Mouse (Mus musculus): ENCODE results near the gene Camta1.

DNA sequence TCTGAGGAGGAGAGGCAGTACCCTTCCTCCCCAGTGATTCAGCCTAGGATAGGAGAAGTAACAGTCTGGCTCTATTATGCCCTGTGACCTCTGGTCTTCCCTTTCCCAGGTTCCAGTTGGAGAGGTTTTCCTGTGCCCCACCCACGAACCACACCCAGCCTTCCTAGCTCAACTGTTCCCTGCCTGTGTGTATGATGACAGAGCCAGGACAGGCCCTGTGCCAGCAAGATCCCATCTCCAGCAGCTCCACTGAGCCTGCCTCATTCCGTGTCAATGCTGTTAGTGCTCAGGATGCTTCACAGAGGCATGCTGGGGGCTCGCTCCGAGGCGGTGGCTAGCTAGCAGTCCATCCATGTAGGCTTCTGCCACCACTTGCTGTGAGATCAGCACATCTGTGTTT lies 321.8 kb downstream of the Camta1 start:
- no peak for TF ChIP-seq CTCF (IDR thresholded peaks at IDR 0.05; ENCODE audit: borderline replicate concordance, insufficient read depth, low read depth, low read length)
- no peak for TF ChIP-seq POLR2A (IDR thresholded peaks at IDR 0.05; ENCODE audit: borderline replicate concordance, insufficient read depth, low read length)
